Mouse (Mus musculus) gastrocnemius, adult 2 months (tissue): ENCODE results near the gene Gm21319. TPM values are rescaled to one million over a fixed set of nuclear protein-coding genes. Genes with fewer than 3 reads are reported as not detected.
"Not testable (repeated sequence)": the region's sequence is repeated elsewhere in the genome, so short reads cannot be mapped to it uniquely, and the experiment has no call there.

Experiments
- DNase-seq: peaks from one replicate; pipeline ENCODE4 v3.0.0; 2022
- H3K27ac ChIP-seq: fragments of 200-600 bp; 2 replicates; pipeline ENCODE4 v1.8.1; 2022; ENCODE audit warnings: mild to moderate bottlenecking
- H3K4me3 ChIP-seq: fragments of 200-600 bp; 2 replicates; pipeline ENCODE4 v1.8.1; 2022; ENCODE audit warnings: mild to moderate bottlenecking, moderate library complexity
- intact Hi-C: fragments of 180-260 bp; cut with DNase I; formaldehyde crosslinking; loops from one replicate; pipeline ENCODE4 v1.15.1; 2025
- long read RNA-seq, 2 experiments: library from polyadenylated mRNA; stranded (forward); transcript quantifications; one replicate each; pipeline ENCODE4 v2.0.0; 2021
- total RNA-seq, 2 experiments: library from RNA; stranded (reverse); gene quantifications; 2 replicates each; pipeline ENCODE4 v1.2.3; 2021

Gm21319 gene
- not detected for total RNA-seq
- long read RNA-seq, experiment 1: 0 reads
- long read RNA-seq, experiment 2: 0 reads

- DNase-seq, H3K4me3 ChIP-seq, H3K27ac ChIP-seq, intact Hi-C loops: not testable (repeated sequence)
Measured at GRCm38 (mm10) chr12:87775655-87776054, at the start of gene Gm21319. TSS of gene Gm21319 (minus strand) at chr12:87775755.

GRCm38 (mm10) chr12:87816277-87816676 lies 40.7 kb upstream of the Gm21319 start, which contains the start of gene BB287469:
TSS of gene BB287469 (plus strand) at chr12:87816577.
- H3K4me3 ChIP-seq, intact Hi-C loops, H3K27ac ChIP-seq, DNase-seq: not testable (repeated sequence)

- DNase-seq, H3K4me3 ChIP-seq, intact Hi-C loops, H3K27ac ChIP-seq: not testable (repeated sequence)
Measured at GRCm38 (mm10) chr12:87797971-87798370, 22.4 kb upstream of the Gm21319 start.

GRCm38 (mm10) chr12:87795212-87795611 lies 19.7 kb upstream of the Gm21319 start, which contains the start of gene Gm21936:
TSS of gene Gm21936 (plus strand) at chr12:87795512.
- H3K4me3 ChIP-seq, DNase-seq, H3K27ac ChIP-seq, intact Hi-C loops: not testable (repeated sequence)

Other genes with a start within 250 kb of the Gm21319 start
- gene Oog1, start 173.1 kb downstream of the Gm21319 start, total RNA-seq: not detected
- not detected for gene Gm4027, start 156.9 kb downstream of the Gm21319 start, total RNA-seq
- gene Gm16381, start 131.1 kb downstream of the Gm21319 start, total RNA-seq: not detected
- gene Gm21936, start 19.8 kb upstream of the Gm21319 start, total RNA-seq: not detected
- not detected for gene BB287469, start 40.8 kb upstream of the Gm21319 start, total RNA-seq
- not detected for gene Gm2001, start 66.6 kb upstream of the Gm21319 start, total RNA-seq
- gene Gm2016, start 98.3 kb upstream of the Gm21319 start, total RNA-seq: not detected
- gene Gm2022, start 119.6 kb upstream of the Gm21319 start, total RNA-seq: not detected
- gene Gm2035, start 144.1 kb upstream of the Gm21319 start, total RNA-seq: not detected
- not detected for gene Gm2042, start 178.3 kb upstream of the Gm21319 start, total RNA-seq
- gene Gm2075, start 236.1 kb upstream of the Gm21319 start, total RNA-seq: not detected
- gene Gm6803, start 243.0 kb upstream of the Gm21319 start, total RNA-seq: not detected